Mouse (Mus musculus) cerebellum, adult 2 months (tissue): ENCODE measurements around the gene Mrrf.

Experiments
- CTCF ChIP-seq: fragments of 200-500 bp; IDR thresholded peaks from 2 replicates; pipeline ENCODE4 v1.5.1; 2011; ENCODE audit warnings: low read depth, mild to moderate bottlenecking, control low read depth, low read length, moderate library complexity, borderline replicate concordance; ENCODE audit not compliant: insufficient read depth
- POLR2A ChIP-seq: fragments of 200-500 bp; IDR thresholded peaks from 2 replicates; pipeline ENCODE4 v1.6.1; 2011; ENCODE audit warnings: low read length, control low read depth, borderline replicate concordance; ENCODE audit not compliant: insufficient read depth

DNA sequence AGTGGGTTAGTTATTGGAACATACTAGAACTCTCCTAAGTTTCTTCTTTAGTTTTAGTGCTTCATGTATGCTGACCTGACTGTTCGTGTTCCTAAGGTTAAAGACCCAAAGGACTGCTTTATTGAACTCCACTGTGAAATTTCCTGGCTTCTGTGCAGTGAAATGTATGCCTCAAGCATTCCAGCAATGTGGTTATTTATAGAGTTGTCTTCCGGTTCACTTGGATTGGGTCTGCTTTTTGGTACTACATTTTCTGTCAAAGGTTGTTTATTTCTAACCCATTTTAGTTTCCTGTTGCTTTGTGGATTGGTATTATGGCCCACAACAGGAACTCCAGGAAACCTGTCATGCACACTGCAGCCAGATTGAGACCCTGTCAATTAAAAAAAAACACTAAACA is 2.9 kb downstream of the Mrrf start:
- TF ChIP-seq POLR2A = no peak
- TF ChIP-seq CTCF = no peak
